Mouse (Mus musculus): ENCODE measurements around the gene Myadm.

DNA sequence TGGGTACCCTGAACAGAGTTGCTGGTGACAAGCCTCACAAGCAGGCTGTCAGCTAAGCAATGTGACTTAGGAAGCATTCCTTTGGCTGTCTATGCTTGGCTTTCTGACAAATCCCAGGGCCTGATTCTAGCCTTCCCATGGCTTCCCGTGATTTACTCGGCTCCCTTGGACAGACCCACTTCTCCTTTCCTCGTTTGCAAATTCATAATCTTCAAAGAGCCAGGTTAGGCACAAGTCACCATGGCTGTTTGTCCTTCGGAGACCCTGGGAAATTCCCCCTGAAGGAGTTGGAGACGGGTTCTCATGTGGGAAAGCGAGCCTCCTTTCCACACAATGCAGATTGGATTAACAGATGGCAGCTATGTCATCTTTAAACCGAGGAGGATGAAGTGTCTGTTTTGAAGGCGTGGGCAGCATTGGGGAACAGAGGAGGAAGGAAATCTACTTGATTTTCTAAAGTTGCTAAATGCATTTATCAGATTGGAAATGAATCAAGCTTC lies 8.2 kb upstream of the Myadm start:
- no peak for TF ChIP-seq CTCF (IDR thresholded peaks at IDR 0.05; ENCODE audit: low read depth)
- TF ChIP-seq EP300 (IDR thresholded peaks at IDR 0.05; ENCODE audit: low read depth), result no peak

Data from liver, embryonic 14.5 days (tissue).